Mouse (Mus musculus) liver, postnatal 0 days (tissue): ENCODE data around the gene Stoml2.

ENCODE experiments used
- CTCF ChIP-seq: sonication (generic); IDR thresholded peaks from 2 replicates; pipeline ENCODE4 v1.5.1; 2016; ENCODE audit warnings: antibody characterized with exemption, low read depth
- EP300 ChIP-seq: IDR thresholded peaks from 2 replicates; pipeline ENCODE4 v1.6.1; 2016; ENCODE audit warnings: antibody characterized with exemption, low read depth, mild to moderate bottlenecking

DNA sequence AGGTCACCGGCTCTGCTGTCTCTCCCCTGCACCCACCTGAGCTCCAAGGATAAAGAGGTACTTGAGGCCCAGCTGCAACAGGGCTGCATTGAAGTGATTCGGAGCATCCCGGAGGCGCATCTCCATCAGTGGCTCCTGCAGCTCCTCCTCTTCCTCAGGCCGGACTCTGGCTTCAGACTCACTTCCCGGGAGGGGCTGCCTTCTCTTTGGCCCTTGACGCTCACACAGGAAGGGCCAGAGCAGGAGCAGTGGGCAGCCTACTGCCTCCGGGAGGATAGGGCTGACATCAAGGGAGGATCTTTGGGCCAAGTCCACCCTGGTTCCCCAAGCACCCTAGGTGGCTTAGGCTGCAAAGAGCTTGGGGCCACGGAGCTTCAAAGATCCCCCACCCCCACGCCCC lies 12.3 kb downstream of the Stoml2 start:
- TF ChIP-seq CTCF (no peak), EP300 (no peak)
